Mouse (Mus musculus) mature B cell (primary cell): Measurements from ENCODE around the gene Atp8b2.

Experiments
- in situ Hi-C: fragments of 300-500 bp; cut with MboI; formaldehyde crosslinking; loops from 2 replicates; pipeline ENCODE4 v1.14.3; 2019

Atp8b2 gene

DNA sequence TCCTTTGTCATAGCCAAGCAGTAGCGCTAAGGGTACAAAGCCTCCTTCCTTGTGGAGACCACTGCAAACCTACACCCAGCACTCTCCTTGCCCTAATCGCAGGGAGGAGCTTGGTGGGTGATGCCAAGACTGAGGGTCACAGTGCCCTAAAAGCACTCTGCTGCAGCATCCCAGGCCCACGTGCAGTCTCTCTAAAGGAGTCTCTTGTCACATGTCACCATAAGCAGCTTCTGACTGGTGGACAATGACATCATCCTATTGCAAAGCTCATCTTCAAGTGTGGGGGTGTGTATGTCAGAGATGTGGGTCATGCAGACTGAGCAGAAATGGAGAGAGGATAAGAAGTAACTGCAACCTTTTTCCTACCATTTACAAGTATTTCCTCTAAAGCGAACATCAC, 3.9 kb downstream of the Atp8b2 start:
- in situ Hi-C loops = loop anchor here (10.0 kb wide), 1 partner anchor 115 kb away; the partner anchor contains the start of gene Tpm3

DNA sequence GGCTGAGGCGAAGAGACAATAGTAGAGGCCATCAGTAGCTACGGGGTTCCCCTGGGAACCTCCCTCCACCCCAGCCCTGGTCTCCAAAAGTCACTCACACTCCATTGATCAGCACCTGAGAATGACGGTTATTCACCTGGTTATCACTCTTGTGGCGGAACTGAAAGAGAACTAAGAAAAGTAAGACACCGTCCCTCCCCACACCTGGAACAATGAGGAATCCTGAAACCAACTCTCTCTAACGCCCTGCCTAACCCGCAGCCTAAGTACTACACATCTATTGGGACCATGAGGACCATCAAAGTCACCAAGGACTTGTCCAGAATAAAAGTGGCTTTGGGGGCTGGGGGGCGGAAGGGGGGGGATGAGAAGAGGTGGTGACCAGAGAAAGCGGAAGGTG, 5.4 kb downstream of the Atp8b2 start:
- in situ Hi-C loops = loop anchor here (10.0 kb wide), 1 partner anchor 117 kb away; the partner anchor contains the start of gene Tpm3

DNA sequence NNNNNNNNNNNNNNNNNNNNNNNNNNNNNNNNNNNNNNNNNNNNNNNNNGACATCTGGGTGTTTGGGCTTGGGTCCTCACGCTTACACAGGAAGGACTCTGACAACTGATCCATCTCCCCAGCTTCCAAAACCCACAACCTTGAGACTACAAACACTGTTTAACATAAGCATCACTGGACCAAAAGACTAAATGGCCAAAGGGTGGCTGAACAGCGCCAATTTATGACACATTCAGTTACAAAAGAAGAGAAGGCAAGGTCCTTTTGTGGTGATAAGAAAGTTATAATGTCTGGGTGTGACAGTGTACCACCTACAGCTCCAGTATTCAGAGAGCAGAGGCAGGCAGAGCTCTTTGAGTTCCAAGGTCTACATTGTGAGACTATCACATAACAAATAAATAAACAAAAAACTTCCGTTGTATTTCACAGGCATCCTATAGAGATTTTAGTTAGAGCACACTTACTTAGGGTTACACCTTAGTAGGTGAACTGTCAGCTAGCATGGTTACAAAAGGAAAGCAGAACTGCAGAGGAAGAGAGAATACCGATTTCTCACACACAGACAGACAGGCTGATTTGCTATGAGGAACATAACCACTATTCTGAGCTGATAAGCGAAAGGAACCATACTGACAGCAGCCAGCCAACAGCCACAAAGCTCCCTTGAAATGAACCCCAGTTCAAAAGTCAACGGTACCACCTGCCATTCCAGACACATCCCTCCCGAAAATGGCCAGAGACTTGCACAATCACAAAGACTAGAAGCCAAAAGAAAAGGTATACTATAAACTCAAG, 6.9 kb downstream of the Atp8b2 start:
- in situ Hi-C loops = loop anchor here (10.0 kb wide), 1 partner anchor 118 kb away; the partner anchor contains the start of gene Tpm3

DNA sequence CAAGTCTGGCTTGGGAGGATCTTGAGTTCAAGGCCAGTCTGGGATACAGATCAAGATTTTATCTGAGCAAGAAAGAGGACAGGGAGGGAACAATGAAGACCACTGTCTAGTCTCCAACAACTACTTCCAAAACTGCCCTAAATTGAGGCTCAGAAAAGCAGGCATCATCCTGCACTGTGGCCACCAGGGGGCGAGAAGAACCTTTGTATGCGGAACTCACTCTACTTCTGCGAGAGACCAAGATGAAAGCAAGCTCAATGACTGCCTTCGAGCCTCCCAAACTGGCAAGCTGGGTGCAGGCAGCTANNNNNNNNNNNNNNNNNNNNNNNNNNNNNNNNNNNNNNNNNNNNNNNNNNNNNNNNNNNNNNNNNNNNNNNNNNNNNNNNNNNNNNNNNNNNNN, 9.9 kb downstream of the Atp8b2 start:
- in situ Hi-C loops = loop anchor here (10.0 kb wide), 1 partner anchor 121 kb away; the partner anchor contains the start of gene Tpm3

DNA sequence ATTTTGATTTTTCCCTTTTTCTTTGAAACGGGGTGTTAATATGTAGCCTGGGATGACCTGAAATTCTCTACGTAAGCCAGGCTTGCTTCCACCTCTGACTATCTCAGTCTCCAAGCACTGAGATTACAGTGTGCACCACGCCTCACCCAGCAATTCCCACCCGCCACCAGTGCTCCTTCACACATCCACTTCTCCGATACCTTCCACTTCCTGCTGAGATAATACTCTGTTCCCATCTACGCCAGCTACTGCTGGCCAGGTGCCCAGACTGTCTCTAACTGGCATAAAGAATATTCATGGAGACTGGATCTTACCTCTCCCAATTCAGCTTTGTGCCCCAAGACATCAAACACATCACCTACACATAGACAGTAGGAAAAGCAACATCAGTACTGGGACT, 14.7 kb downstream of the Atp8b2 start:
- in situ Hi-C loops = no loop called here

DNA sequence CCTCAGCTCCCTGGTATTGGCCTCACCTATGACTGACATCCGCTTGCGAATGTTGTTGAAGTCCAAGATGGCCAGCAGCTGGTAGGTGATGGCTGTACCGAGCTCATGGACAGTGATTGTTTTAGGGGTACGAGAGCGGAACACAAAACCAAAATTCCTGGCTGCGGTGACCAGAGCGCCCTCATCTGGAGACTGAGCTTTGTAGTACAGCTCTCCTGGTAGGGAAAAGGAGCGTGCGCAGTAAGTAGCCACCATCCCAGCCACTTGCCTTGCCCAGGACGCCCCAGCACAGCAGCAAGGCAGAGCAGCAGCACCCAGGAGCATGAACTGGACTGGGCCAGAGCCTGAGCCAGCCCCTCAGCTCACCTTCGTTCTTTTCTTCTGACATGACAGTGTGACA, 15.3 kb downstream of the Atp8b2 start:
- in situ Hi-C loops = no loop called here

DNA sequence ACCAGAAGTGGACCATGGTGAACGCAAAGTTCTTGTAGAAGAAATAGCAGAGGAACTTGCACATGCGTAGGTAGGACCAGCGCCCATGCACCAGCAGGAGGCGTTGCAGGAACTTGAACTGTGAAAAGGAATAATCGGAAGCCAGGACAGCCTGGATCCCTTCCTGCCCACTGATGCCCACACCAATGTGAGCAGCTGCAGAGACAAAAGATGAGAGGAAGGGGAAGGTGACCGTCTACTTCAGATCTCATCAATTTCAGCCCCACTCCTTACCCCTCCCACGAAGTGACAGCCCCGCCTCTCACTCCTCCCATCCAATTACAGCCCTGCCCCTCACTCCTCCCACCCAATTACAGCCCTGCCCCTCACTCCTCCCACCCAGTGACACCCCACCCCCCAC, 18.3 kb downstream of the Atp8b2 start:
- in situ Hi-C loops = no loop called here

DNA sequence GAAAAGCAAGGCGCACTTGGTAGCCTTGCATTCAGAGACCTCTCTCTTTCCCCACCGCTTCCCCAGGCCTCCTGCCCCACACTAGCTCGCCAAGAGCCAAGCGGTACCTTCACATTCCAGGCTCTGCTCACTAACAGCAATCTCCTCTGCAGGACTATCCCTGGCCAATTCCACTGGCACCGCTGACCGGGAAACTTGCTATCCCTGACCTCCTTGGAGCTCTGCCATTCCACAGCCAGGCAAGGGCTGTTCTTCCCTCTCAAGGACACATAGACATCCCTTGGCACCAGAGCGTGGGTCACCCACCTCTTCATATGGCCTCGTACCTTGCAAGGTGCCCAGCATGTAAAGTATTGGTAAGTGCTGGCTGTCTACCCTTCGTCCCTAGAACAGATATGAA, 20.4 kb downstream of the Atp8b2 start:
- in situ Hi-C loops = no loop called here

DNA sequence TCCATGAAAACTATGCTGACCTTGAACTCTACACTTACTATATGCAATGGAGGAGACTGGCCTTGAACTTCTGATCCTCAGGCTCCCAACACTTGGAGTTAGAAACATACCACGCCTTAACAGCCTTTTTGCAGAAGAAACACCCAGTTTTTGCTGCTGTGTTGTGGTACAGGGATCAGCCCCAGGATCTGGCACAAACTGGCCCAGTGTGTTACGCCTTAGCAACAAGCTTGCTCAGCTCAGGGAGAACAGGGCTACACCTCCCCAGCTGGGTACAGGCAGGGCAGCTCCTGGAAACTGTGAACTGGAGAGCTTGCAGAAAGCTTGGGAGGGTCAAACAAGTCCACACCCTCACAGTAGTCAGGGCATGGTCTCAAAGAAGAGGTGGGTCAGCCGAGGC, 26.8 kb downstream of the Atp8b2 start:
- in situ Hi-C loops = no loop called here

DNA sequence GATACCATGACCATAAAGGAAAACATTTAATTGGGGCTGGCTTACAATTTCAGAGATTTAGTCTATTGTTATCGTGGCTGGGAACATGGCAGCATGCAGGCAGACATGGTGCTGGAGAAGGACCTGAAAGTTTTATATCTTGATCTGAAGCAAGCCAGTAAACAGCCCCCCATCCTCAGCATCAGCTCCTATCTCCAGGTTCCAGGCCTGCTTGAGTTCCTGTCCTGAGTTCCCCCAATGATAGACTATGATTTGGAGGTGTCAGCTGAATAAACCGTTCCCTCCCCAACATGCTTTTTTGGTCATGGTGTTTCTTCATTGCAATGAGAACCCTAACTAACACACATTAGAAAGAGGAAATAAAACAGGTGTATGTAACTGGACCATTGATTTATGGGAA, 30.4 kb downstream of the Atp8b2 start:
- in situ Hi-C loops = no loop called here

DNA sequence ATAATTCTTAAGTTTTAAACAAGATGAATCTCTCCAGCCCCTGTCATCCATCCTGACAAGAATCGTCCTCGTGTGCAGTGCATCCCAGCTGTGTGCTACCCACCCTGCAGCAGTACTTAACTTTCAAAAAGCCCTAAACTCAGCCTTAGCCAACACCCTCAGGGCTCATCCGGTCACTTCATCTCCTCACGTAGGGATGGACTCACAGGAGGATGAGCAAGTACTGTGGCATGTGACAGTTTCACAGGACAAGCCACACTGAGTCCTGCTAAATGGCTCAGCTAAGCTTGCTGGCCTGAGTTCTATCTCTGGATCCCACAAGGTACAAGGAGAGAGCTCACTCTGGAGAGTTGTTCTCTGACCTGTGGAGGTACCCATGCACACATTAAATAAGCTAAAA, 34.4 kb downstream of the Atp8b2 start:
- in situ Hi-C loops = no loop called here

DNA sequence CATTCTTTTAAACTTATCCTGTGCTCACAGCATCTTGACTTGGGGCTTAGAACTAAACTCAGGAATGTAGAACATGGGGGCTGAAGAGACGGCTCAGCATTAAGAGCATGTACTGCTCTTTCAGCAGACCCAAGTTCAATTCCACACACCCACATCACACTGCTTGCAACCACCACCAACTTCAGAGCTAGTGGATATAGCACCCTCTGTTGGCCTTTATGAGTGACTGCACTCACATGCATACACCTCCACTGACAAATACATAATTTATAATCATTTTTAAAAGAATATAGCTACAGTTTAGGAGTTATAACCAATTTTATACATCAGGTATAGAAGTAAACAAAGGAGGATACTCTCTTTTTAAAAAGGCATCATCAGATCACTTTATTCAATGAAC, 36.9 kb downstream of the Atp8b2 start:
- in situ Hi-C loops = no loop called here

DNA sequence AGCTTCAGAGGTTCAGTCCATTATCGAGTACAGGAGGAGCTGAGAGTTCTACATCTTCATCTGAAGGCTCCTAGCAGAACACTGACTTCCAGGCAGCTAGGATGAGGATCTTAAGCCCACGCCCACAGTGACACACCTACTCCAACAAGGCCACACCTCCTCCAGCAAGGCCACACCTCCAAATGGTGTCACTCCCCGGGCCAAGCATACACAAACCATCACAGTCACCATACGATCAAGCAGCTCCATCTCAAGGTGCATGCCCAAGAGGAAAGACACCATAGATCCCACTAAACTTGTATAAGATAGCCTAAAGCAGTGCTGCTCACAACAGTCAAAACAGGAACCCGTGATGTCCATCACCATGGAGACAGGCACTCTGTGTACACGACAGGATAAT, 42.6 kb downstream of the Atp8b2 start:
- in situ Hi-C loops = no loop called here

DNA sequence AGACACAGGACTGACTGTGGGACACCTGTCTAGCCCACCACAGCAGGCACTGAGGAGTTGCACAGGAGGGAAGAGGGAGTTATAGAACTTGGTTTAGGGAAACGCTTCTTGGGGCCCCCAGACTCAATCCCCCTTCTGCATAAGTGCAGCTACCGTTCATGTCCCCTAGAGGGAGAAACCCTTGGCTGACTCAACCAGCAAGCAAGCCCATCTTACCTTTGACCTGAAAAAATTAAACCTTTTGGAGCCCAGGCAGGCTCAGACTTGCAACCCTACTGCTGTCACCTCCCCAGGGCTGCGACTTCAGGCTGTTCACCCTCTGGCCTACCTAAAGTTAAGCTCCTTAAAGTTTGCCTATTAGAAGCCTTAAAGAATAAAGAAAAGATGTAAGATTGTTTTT, 45.9 kb downstream of the Atp8b2 start:
- in situ Hi-C loops = no loop called here

DNA sequence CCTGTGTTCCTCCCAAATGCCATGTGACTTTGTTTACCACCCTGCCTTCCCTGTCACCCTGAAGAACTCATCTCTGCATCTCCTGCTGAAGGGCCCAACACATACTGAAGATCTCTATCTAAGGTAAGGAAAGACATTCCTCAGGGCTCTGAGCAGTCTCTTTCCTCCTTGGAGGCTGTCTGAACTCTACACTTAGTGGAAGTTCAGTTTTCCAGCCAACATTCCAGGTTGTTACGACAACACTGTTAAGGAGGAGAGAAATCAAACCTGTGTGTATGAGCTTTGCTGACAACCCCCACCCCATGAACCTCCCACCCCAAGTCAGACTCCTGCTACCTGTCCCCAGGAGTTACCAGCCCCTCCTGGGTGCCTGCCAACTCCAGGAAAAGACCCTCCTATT, 46.7 kb downstream of the Atp8b2 start:
- in situ Hi-C loops = no loop called here

DNA sequence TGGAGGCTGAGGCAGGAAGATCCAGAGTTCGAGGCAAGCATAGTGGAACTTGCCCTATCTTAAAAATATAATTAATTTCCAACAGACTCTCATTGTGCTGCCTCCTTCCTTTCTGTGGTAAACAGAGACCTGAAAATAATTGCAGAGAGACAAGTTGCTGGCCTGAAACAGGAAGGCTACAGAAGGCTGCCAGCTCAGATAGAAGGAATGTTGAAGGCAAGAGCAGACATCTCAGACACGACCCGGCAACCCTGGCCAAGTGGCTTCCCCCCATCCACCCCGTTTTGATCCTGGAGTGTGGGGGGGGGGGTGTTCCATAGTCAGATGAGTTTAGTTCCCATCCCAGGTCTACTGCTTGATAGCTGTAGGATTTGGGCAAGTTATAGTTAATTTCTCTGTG, 48.6 kb downstream of the Atp8b2 start:
- in situ Hi-C loops = no loop called here

DNA sequence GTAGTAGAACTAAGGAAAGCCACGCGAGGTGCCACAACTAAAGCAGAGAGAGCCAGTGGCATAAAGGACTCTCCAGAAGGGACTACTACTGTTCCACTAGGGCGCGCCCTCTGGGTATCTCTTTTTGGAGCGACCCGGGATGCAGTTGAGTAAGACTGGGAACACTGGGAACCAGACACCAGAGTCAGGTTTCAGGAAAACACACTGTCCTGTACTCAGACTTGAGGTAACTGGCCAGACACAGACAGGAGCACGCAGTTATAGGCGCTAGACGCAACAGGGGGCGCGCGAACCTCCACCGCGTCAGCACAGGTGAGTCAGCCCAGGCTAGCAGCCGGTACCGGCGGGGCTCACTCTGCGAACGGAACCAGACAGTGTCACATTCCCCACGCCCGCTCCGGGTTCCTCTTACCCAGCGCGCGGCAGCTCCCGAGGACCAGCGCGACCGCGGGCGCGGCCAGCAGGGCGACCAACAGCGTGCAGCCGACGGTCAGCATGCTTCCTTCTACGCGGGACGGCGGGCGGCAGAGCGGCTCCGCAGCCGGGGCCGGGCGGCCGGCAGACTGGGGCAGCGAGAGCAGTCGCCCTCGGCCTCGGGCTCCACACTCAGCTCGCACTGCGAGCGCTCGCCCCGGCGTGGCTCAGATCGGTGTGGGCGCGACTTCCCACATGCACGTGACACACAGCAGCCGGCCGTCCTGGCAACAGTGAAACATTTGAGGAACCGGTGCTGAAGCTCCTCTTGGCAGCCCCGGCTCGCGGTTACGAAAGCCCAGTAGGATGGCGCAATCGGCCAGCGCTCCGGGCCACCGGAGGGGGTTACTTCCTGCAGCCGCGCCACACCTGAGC, 50.5 kb downstream of the Atp8b2 start, which contains the start of gene Il6ra:
Gene Il6ra, minus strand, starts transcription at position 654 of the 849 bp plus-strand sequence.
- in situ Hi-C loops = no loop called here

DNA sequence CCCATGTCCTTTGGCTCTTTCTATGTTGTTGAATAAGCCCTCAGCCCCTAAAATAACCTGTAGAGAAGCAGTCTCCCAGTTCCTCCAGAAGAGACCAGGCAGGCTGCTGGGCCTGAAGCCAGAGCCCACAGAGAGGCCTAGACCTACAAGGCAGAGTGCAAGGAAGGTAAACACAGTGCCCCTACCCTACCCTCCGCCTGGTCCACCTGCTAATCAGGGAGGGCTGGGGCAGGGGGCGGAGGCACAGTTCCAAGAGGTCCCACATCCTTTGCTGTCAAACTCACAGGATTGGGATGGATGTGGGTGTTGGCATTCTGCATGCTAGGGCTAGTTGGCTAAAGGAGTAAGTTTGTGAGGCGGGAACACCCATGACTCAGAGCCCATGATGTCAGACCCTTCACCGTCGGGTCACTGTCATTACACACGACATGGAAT, 51.2 kb downstream of the Atp8b2 start:
- in situ Hi-C loops = no loop called here

DNA sequence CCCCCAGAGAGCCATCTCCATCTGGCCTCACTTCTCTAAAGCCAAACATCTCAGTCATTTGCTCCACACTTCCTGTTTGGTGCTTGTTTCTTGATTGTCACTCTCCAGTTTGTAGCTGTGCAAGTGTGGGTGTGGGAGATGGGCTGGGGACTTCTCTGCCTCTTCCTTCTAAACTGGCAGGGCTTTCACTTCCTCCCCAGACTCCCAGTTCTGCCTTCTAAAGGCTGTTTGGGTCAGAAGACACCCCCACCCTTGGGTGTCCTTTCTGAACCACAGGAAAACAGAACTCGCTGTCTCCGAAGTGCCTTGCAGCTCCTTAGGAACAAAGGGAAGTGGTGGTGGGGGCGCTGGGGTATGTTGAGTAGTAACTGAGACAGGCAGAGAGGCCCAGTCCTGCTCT, 52.1 kb downstream of the Atp8b2 start:
- in situ Hi-C loops = no loop called here

DNA sequence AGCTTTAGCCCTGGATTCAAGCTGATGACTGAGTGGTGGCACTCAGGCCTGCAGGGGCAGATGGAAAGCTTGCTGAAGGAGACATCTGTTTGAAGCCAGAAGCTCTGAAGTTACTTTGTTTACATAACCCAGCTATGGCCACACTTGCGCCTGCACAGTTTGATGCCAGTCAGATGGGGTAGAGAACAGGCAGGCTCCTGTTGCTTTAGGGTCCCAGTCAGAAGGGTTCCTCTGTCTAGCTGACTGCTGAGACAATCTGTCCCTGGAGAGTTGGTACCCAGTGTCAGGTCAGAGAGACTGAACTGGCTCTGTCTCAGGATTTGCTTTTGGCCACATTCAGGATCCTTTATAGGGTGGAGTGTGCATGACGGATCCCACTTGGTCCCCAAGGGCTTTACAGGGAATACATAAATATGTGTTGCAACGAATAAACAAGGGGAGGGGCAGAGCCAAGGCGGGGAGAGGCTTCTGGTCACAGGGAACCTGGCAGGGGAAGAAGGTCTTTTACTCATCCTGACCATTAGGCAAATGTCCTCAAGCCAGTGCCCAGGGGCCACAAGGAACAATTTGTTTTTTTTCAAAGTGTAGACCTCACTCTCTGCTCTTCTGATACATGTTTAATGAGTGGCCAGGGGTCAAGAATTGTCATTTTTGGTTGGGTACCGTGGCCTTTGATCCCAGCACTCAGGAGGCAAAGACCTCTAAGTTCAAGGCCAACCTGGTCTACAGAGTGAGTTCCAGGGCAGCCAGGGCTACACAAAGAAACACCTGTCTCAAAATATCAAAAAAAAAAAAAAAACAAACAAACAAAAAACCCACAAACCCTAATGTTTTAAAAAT, 53.4 kb downstream of the Atp8b2 start:
- in situ Hi-C loops = no loop called here

DNA sequence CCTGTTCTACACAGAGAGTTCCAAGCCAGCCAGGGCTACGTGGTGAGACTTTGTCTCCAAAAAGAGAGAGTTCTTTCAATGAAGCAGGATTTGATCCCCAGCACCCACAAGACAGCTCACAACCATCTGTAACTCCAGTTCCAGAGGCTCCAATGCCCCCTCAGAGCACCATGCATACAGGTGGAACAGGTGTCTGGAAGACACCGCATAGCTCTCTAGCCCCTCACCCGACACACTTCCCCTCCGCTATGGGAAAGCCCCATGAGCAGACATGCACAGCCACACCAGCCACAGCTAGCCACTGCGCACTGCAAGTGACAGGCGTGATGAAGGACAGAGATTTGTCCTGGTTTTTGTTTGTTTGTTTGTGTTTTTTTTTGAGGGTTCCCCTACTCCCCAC, 54.5 kb downstream of the Atp8b2 start:
- in situ Hi-C loops = no loop called here

DNA sequence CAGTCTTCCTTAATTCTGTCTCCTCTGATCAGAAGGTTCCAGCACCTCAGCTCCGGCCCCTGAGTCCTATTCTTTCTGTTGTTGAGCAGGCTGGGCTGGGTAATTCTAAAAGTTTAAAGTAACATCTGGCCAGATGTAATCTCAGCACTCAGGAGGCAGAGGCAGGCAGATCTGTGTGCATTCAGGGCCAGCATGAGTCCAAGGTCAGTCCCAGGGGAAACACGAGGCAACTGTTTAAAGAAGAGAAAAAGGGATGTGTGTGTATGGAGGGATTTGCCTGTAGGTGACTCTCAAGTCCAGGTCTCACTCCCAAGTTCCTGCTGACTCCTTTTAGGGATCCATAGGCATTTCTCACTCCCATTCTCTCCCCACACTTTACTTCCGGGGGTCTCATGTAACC, 55.5 kb downstream of the Atp8b2 start:
- in situ Hi-C loops = no loop called here
